Comparison of ENCODE assay signal across 8 mouse cellular contexts in genomic region chr7:24971972-24972893, GRCm38 (mm10). TPM values are rescaled to one million over a fixed set of nuclear protein-coding genes. Genes with fewer than 3 reads are reported as not detected.
DNase-seq lines count a peak whose midpoint lies in the region; ATAC-seq and TF ChIP-seq lines count a peak whose summit lies in the region.

TSS of gene Rabac1 (minus strand) at chr7:24972754.

- no peaks in the 10 kb centered on the region for H3K27me3 ChIP-seq in hindbrain, embryonic 10.5 days (ENCODE audit: insufficient read depth, poor library complexity, severe bottlenecking)
- H3K27me3 ChIP-seq in lung, postnatal 0 days (replicated peaks; ENCODE audit: insufficient read depth, low read length), result no peaks in the 10 kb centered on the region

- peak within 1 kb of the TSS; percentile 68 for H3K4me2 ChIP-seq in lung, postnatal 0 days (replicated peaks; ENCODE audit: low read depth, low read length)

- TF ChIP-seq EP300 in lung, postnatal 0 days (IDR thresholded peaks at IDR 0.05), result no peak

- peaks cover 20% of the 10 kb centered on the region for H3K4me1 ChIP-seq in hindbrain, embryonic 10.5 days (replicated peaks)
- H3K4me1 ChIP-seq in lung, postnatal 0 days (ENCODE audit: insufficient read depth, low read depth, low read length), result 0 out of 2 replicates have a peak, but pooled peaks cover 7% of the 10 kb centered on the region

- TF ChIP-seq CTCF in lung, postnatal 0 days (IDR thresholded peaks at IDR 0.05), result peak; percentile 72

- no peaks in the 10 kb centered on the region for H3K9me3 ChIP-seq in hindbrain, embryonic 10.5 days
- no peaks in the 10 kb centered on the region for H3K9me3 ChIP-seq in lung, postnatal 0 days (ENCODE audit: low read length)

- H3K27ac ChIP-seq in hindbrain, embryonic 10.5 days, result peak within 1 kb of the TSS; percentile 83
- H3K27ac ChIP-seq in lung, postnatal 0 days (ENCODE audit: low read length), result peak within 1 kb of the TSS; percentile 95

- H3K36me3 ChIP-seq in hindbrain, embryonic 10.5 days, result no peaks in the 10 kb centered on the region; the same call in 1 of the 2 replicates
- H3K36me3 ChIP-seq in lung, postnatal 0 days (ENCODE audit: insufficient read depth, low read length), result no peaks in the 10 kb centered on the region

- WGBS in hindbrain, embryonic 10.5 days, result under 1% methylated on average over 45 of the region's 45 CpGs
- under 1% methylated on average over 44 of the region's 45 CpGs for WGBS in lung, postnatal 0 days

- peak within 1 kb of the TSS; percentile 84 for H3K9ac ChIP-seq in lung, postnatal 0 days (replicated peaks; ENCODE audit: low read depth)

- peak; percentile 93 for DNase-seq in MN1 (ENCODE audit: low spot score)
- DNase-seq in cerebellum, adult 9-10 months, result peak; percentile 97
- peak; percentile 87 for DNase-seq in hindbrain, embryonic 10.5 days (ENCODE audit: low spot score)
- peak; percentile 97 for DNase-seq in layer of hippocampus, adult 9-11 months
- peak; percentile 99 for DNase-seq in lung, postnatal 0 days (ENCODE audit: low spot score)
- peak; percentile 77 for DNase-seq in ovary, postnatal 14 days (ENCODE audit: low spot score)
- DNase-seq in thymus, postnatal 14 days, result peak; percentile 90

- ATAC-seq in frontal cortex, adult (ENCODE audit: low TSS enrichment), result peak; percentile 88
- ATAC-seq in lung, postnatal 0 days, result peak; percentile 95

- H3K4me3 ChIP-seq in hindbrain, embryonic 10.5 days, result peak within 1 kb of the TSS; percentile 78
- H3K4me3 ChIP-seq in lung, postnatal 0 days (ENCODE audit: low read depth, low read length), result peak within 1 kb of the TSS; percentile 76

RNA-seq across cellular contexts. Expression of gene Rabac1, which starts in this region (rescaled TPM):
- polyA plus RNA-seq in hindbrain, embryonic 10.5 days (2016; fragmentation: Nextera tagmentation; extraction: Ambion mirVana), result 98.4 and 126 TPM in 2 replicates
- polyA plus RNA-seq in lung, postnatal 0 days (2015; fragmentation: Nextera tagmentation; extraction: Ambion mirVana), result 488 and 561 TPM in 2 replicates

Comparison
In these comparisons a context has a peak if more than half of its experiments do, and no peak if none do; other contexts are left out.
1. Peak in every context shown above with its lines: DNase-seq, ATAC-seq, H3K4me3 ChIP-seq and H3K27ac ChIP-seq.